Mouse (Mus musculus): ENCODE results near the gene Gli2.

GRCm38 (mm10) chr1:118911427-118911727, 142.0 kb downstream of the Gli2 start:
- TF ChIP-seq CTCF (IDR thresholded peaks at IDR 0.05; ENCODE audit: insufficient read depth, low read depth, low read length) (no peak), POLR2A (IDR thresholded peaks at IDR 0.05; ENCODE audit: insufficient read depth, low read depth, low read length) (no peak)

All from olfactory bulb, adult 2 months (tissue).